Mouse (Mus musculus): ENCODE measurements around the gene Ranbp3l. TPM values are rescaled to one million over a fixed set of nuclear protein-coding genes. Genes with fewer than 3 reads are reported as not detected.

Ranbp3l gene
- total and polyA plus RNA-seq, 3 experiments, result not detected

- H3K27me3 ChIP-seq (replicated peaks), result no peaks in the 10 kb centered on the region
- H3K9ac ChIP-seq (ENCODE audit: insufficient read depth, low read depth), result no peak overlapping the region
- H3K4me3 ChIP-seq (replicated peaks in 1 of 3; ENCODE audit: low read depth in 2 of 3, low read length in 2 of 3, poor library complexity in 1 of 3), result no peak overlapping the region
- no peaks in the 10 kb centered on the region for H3K79me2 ChIP-seq (replicated peaks; ENCODE audit: control insufficient read depth, extremely low read depth, insufficient read depth, poor library complexity, severe bottlenecking)
- in situ Hi-C loops (cut with MboI; ENCODE audit: low pct_ligation_motif_present, low pct_unique_long_range_greater_than_20kb, low sequenced_read_pairs), result no loop called here
- no peak for DNase-seq (ENCODE audit: extremely low read depth)
- peaks cover 0 to 12% of the 10 kb centered on the region in 2 experiments for H3K36me3 ChIP-seq (replicated peaks in 1 of 2; ENCODE audit: control insufficient read depth in 1 of 2, insufficient read depth in 1 of 2, low read length in 1 of 2)
- peaks cover 0 to 48% of the 10 kb centered on the region in 2 experiments; a peak in 2 of 4 replicates for H3K4me1 ChIP-seq (ENCODE audit: control insufficient read depth in 1 of 2, insufficient read depth in 2 of 2)
- H3K27ac ChIP-seq (ENCODE audit: insufficient read depth, low read depth), result no peak overlapping the region
- TF ChIP-seq KAT2A (IDR thresholded peaks at IDR 0.05; ENCODE audit: insufficient replicate concordance, low read length), result no peak
- TF ChIP-seq MYC (IDR thresholded peaks at IDR 0.05; ENCODE audit: low read depth, low read length), result no peak
- TF ChIP-seq CHD1 (IDR thresholded peaks at IDR 0.05; ENCODE audit: low read depth, low read length), result no peak
- H3K4me2 ChIP-seq (ENCODE audit: insufficient read depth, low read depth, poor library complexity, severe bottlenecking), result no peak overlapping the region
- H3K9me3 ChIP-seq (replicated peaks; ENCODE audit: low read length), result no peaks in the 10 kb centered on the region
- dilution Hi-C loops (cut with MboI; ENCODE audit: extremely low pct_ligation_motif_present, extremely low pct_unique_long_range_greater_than_20kb, low sequenced_read_pairs), result no loop called here
Observed at GRCm38 (mm10) chr15:9074671-9075070, 106.9 kb downstream of the Ranbp3l start.

- no peak for DNase-seq (ENCODE audit: extremely low read depth)
- H3K79me2 ChIP-seq (replicated peaks; ENCODE audit: control insufficient read depth, extremely low read depth, insufficient read depth, poor library complexity, severe bottlenecking), result no peaks in the 10 kb centered on the region
- no peaks in the 10 kb centered on the region for H3K9me3 ChIP-seq (replicated peaks; ENCODE audit: low read length)
- dilution Hi-C loops (cut with MboI; ENCODE audit: extremely low pct_ligation_motif_present, extremely low pct_unique_long_range_greater_than_20kb, low sequenced_read_pairs), result no loop called here
- in situ Hi-C loops (cut with MboI; ENCODE audit: low pct_ligation_motif_present, low pct_unique_long_range_greater_than_20kb, low sequenced_read_pairs), result no loop called here
- peaks cover 0 to 44% of the 10 kb centered on the region in 2 experiments; a peak in 2 of 4 replicates for H3K4me1 ChIP-seq (ENCODE audit: control insufficient read depth in 1 of 2, insufficient read depth in 2 of 2)
- no peak for TF ChIP-seq SMC3 (IDR thresholded peaks at IDR 0.05; ENCODE audit: low read depth, low read length)
- TF ChIP-seq CHD1 (IDR thresholded peaks at IDR 0.05; ENCODE audit: low read depth, low read length), result no peak
- no peak for TF ChIP-seq MAZ (IDR thresholded peaks at IDR 0.05; ENCODE audit: low read depth, low read length)
- TF ChIP-seq HCFC1 (IDR thresholded peaks at IDR 0.05; ENCODE audit: low read depth, low read length), result no peak
- no peak for TF ChIP-seq CTCF (conservative IDR thresholded peaks at IDR 0.05 in 1 of 2, IDR thresholded peaks at IDR 0.05 in 1 of 2; ENCODE audit: low read depth in 2 of 2, low read length in 2 of 2)
- TF ChIP-seq ZC3H11A (IDR thresholded peaks at IDR 0.05; ENCODE audit: low read depth, low read length), result no peak
- TF ChIP-seq JUN (IDR thresholded peaks at IDR 0.05; ENCODE audit: insufficient read depth, low read depth, low read length), result no peak
- no peak for TF ChIP-seq MXI1 (IDR thresholded peaks at IDR 0.05; ENCODE audit: low read depth, low read length)
- no peak for TF ChIP-seq USF2 (conservative IDR thresholded peaks at IDR 0.05; ENCODE audit: low read depth, low read length)
- TF ChIP-seq POLR2AphosphoS2 (IDR thresholded peaks at IDR 0.05; ENCODE audit: low read depth, low read length), result no peak
- TF ChIP-seq GABPA (IDR thresholded peaks at IDR 0.05; ENCODE audit: insufficient replicate concordance, low read depth, low read length), result no peak
- no peak for TF ChIP-seq TBP (conservative IDR thresholded peaks at IDR 0.05; ENCODE audit: low read depth, low read length)
- no peak for TF ChIP-seq POLR2A (IDR thresholded peaks at IDR 0.05; ENCODE audit: low read depth, low read length)
- H3K36me3 ChIP-seq (replicated peaks in 1 of 2; ENCODE audit: control insufficient read depth in 1 of 2, insufficient read depth in 1 of 2, low read length in 1 of 2), result peaks cover 0 to 12% of the 10 kb centered on the region in 2 experiments
- H3K27me3 ChIP-seq (replicated peaks), result no peaks in the 10 kb centered on the region
- no peak overlapping the region for H3K4me2 ChIP-seq (ENCODE audit: insufficient read depth, low read depth, poor library complexity, severe bottlenecking)
- no peak overlapping the region for H3K4me3 ChIP-seq (replicated peaks in 1 of 3; ENCODE audit: low read depth in 2 of 3, low read length in 2 of 3, poor library complexity in 1 of 3)
- no peak overlapping the region for H3K9ac ChIP-seq (ENCODE audit: insufficient read depth, low read depth)
- H3K27ac ChIP-seq (ENCODE audit: insufficient read depth, low read depth), result no peak overlapping the region
Observed at GRCm38 (mm10) chr15:9075608-9076200, 108.0 kb downstream of the Ranbp3l start.
